Mouse (Mus musculus) forebrain, embryonic 16.5 days (tissue): ENCODE results near the gene Elobl. TPM values are rescaled to one million over a fixed set of nuclear protein-coding genes. Genes with fewer than 3 reads are reported as not detected.
"Not testable (repeated sequence)": the region's sequence is repeated elsewhere in the genome, so short reads cannot be mapped to it uniquely, and the experiment has no call there.

Experiments
- ATAC-seq: fragments of 200-750 bp; cut with Nextera tagmentation; 2 replicates; pipeline ENCODE4 v1.8.0; 2017; ENCODE audit warnings: mild to moderate bottlenecking, moderate library complexity
- H3K27ac ChIP-seq: fragments of 300-500 bp; sonication (generic); 2 replicates; pipeline ENCODE4 v1.5.1; 2014; ENCODE audit warnings: low read length, control low read depth
- H3K27me3 ChIP-seq: fragments of 300-500 bp; sonication (generic); replicated peaks from 2 replicates; pipeline ENCODE4 v1.6.1; 2014; ENCODE audit warnings: low read length; ENCODE audit not compliant: control insufficient read depth, insufficient read depth
- H3K36me3 ChIP-seq: fragments of 300-500 bp; sonication (generic); 2 replicates; pipeline ENCODE4 v1.6.1; 2014; ENCODE audit not compliant: control insufficient read depth, insufficient read depth
- H3K4me1 ChIP-seq: fragments of 300-500 bp; sonication (generic); replicated peaks from 2 replicates; pipeline ENCODE4 v1.6.1; 2014; ENCODE audit warnings: low read length; ENCODE audit not compliant: control insufficient read depth, insufficient read depth
- H3K4me2 ChIP-seq: fragments of 300-500 bp; sonication (generic); 2 replicates; pipeline ENCODE4 v1.6.1; 2014; ENCODE audit warnings: mild to moderate bottlenecking, low read length, control low read depth
- H3K4me3 ChIP-seq: fragments of 300-500 bp; sonication (generic); replicated peaks from 2 replicates; pipeline ENCODE4 v1.5.1; 2014; ENCODE audit warnings: mild to moderate bottlenecking, low read length, control low read depth
- H3K9ac ChIP-seq: fragments of 300-500 bp; sonication (generic); replicated peaks from 2 replicates; pipeline ENCODE4 v1.6.1; 2014; ENCODE audit warnings: low read depth, low read length, control low read depth
- H3K9me3 ChIP-seq: fragments of 300-500 bp; sonication (generic); 2 replicates; pipeline ENCODE4 v1.6.1; 2016; ENCODE audit warnings: low read length; ENCODE audit not compliant: control insufficient read depth
- WGBS: fragments of 180-500 bp; shearing (Covaris S2); extraction: QIAGEN DNeasy Blood & Tissue Kit; methylation state at CpG from one replicate; pipeline ENCODE4 v1.1.7; 2014; 5-methylcytosine and 5-hydroxymethylcytosine counted together
- polyA plus RNA-seq: library from polyadenylated mRNA; unstranded; fragments of >200 nt; fragmentation: Nextera tagmentation; extraction: Ambion mirVana; gene quantifications from 2 replicates; pipeline ENCODE4 v1.2.1, GENCODE M21; 2015

Gene Elobl
- polyA plus RNA-seq, 1 experiment from 2014 or later = not detected

DNA sequence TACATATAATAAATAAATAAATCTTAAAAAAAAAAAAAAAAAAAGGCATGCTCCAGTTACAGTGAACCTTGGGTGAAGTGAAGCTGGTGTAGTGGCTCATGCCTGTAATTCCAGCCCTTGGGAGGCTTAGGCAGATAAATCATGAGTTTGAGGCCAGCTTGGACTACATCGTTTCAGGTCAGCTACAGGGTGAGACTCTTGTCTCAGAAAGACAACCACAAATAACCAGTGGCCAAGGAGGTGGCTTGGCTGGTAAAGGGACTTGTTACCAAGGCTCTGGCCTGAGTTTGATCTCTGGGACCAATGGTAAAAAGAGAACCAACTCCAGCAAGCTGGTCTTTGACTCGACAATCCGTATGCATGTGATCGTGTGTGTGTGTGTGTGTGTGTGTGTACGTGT lies 35.3 kb upstream of the Elobl start:
- peaks cover 18% of the 10 kb centered on the region for H3K27me3 ChIP-seq
- no peak overlapping the region for H3K27ac ChIP-seq
- H3K9ac ChIP-seq = no peak overlapping the region
- no peak overlapping the region for H3K4me3 ChIP-seq
- WGBS = 93% methylated on average over 5 of the region's 5 CpGs
- 0 out of 2 replicates have a peak, but pooled peaks cover 8% of the 10 kb centered on the region for H3K4me1 ChIP-seq
- no peak for ATAC-seq
- H3K4me2 ChIP-seq = no peak overlapping the region
- no peaks in the 10 kb centered on the region for H3K9me3 ChIP-seq
- no peaks in the 10 kb centered on the region for H3K36me3 ChIP-seq

DNA sequence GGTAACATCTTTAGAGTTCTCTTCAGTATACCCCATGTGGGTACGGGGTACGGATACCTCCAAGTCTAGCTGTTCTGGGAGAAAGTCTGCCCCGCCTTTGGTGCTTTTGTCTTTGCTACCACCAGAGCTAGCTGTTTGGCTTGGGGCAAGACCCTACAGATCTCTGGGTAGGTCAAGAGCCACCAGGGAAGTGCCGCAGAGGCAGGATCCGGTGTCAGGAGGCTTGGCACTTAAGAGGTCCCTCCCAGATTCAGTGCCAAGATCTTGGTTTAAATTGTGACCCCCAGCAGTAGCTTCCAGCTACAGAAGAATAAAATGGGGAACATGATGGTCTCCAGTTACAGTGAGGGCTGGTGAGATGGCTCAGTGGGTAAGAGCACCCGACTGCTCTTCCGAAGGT lies 34.8 kb upstream of the Elobl start:
- H3K4me3 ChIP-seq = no peak overlapping the region
- WGBS = 93% methylated on average over 7 of the region's 7 CpGs
- no peak overlapping the region for H3K4me2 ChIP-seq
- ATAC-seq = no peak
- H3K9ac ChIP-seq = no peak overlapping the region
- H3K4me1 ChIP-seq = 0 out of 2 replicates have a peak, but pooled peaks cover 8% of the 10 kb centered on the region
- H3K27ac ChIP-seq = no peak overlapping the region
- no peaks in the 10 kb centered on the region for H3K9me3 ChIP-seq
- H3K36me3 ChIP-seq = no peaks in the 10 kb centered on the region
- peaks cover 18% of the 10 kb centered on the region for H3K27me3 ChIP-seq

DNA sequence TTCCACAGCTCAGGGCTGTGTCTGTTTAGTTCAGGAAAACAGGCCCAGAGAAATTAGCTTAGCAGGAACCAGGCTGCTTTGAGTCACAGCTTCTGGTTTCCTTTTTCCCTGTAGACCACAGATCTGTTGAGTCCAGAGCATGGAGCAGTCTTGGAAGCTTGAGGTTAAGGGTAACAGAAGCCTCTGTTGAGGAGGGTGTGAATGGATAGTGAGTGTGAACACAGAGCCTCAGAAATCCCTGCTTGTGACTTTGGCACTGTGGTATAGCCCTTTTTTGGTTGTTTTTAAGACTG lies 33.7 kb upstream of the Elobl start:
- H3K4me2 ChIP-seq = no peak overlapping the region
- H3K9ac ChIP-seq = no peak overlapping the region
- no peak overlapping the region for H3K4me3 ChIP-seq
- peaks cover 18% of the 10 kb centered on the region for H3K27me3 ChIP-seq
- no peak for ATAC-seq
- no peaks in the 10 kb centered on the region for H3K9me3 ChIP-seq
- no peak overlapping the region for H3K27ac ChIP-seq
- 0 out of 2 replicates have a peak, but pooled peaks cover 8% of the 10 kb centered on the region for H3K4me1 ChIP-seq
- H3K36me3 ChIP-seq = no peaks in the 10 kb centered on the region

DNA sequence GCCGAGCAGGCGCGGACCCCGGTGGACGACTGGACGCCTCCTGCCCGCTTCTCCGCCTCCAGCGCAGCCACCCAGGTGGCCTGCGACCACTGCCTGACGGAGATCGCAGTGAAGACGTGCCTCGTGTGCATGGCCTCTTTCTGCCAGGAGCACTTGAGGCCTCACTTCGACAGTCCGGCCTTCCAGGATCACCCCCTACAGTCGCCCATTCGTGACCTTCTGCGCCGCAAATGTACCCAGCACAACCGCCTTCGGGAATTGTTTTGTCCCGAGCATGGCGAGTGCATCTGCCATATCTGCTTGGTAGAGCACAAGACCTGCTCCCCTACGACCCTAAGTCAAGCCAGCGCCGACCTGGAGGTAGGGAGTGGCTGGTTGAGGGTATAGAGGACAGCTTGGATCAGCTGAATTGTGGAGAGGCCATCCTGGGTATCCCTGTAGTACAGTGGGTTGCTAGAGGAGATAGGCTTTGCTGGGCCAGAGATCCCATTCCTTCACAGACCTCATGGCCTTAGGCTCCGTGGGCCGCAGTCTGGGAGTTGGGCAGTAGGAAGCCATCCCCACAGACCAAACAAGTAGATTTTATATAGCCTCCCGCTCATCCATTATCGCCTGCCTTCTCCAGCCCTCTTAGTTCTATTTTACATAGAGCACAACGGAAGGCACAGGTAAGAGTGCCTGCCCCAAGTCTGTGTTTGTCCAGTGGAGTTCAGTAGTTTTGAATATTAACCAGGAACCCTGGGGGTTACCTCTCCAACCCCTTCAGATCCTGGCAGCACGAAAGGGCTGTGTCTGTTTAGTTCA lies 33.2 kb upstream of the Elobl start:
- H3K36me3 ChIP-seq = no peaks in the 10 kb centered on the region
- peak overlapping the region; percentile 47 for H3K4me2 ChIP-seq
- 0 out of 2 replicates have a peak, but pooled peaks cover 8% of the 10 kb centered on the region for H3K4me1 ChIP-seq
- peak overlapping the region; percentile 45 for H3K4me3 ChIP-seq
- no peaks in the 10 kb centered on the region for H3K9me3 ChIP-seq
- peak overlapping the region; percentile 48 for H3K9ac ChIP-seq
- no peak for ATAC-seq
- peaks cover 18% of the 10 kb centered on the region for H3K27me3 ChIP-seq
- WGBS = 29% methylated on average over 33 of the region's 33 CpGs
- H3K27ac ChIP-seq = no peak overlapping the region

DNA sequence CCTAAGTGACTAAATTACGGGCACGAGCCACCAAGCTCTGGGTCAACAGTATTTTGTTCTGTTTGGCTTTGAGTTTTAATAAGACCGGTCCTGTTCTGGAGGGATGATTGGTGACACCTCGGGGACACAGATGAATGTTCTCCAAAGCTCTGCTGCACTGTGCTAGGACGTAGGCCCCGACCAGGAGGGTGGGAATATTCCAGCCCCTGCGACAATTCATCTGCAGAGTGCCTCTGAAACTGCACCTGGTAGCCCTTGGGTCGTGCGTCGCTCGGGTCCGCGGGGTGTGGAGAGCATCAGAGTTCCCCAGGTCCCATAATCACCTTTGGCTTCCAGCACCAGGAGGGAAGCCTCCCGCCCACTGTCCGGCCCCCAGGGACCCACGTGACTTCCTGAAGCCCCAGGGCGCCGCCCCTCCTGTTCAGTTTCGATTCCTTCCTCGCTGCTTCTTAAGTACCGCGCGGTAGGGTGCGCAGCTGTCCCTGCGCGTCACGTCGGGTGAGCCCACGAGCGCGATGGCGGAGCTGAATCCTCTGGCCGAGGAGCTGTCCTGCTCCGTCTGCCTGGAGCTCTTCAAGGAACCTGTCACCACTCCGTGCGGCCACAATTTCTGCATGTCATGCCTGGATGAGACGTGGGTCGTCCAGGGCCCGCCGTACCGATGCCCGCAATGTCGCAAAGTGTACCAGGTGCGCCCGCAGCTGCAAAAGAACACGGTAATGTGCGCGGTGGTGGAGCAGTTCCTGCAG lies 32.4 kb upstream of the Elobl start, which contains the start of gene Trim25:
TSS of gene Trim25 (plus strand) at position 403 of the 749 bp plus-strand sequence.
- Histone ChIP-seq H3K4me3 (peak within 1 kb of the TSS; percentile 45), H3K36me3 (no peaks in the 10 kb centered on the region), H3K9ac (peak within 1 kb of the TSS; percentile 48), H3K4me1 (0 out of 2 replicates have a peak, but pooled peaks cover 8% of the 10 kb centered on the region), H3K4me2 (peak within 1 kb of the TSS; percentile 47), H3K27ac (no peak within 1 kb of the TSS), H3K27me3 (peaks cover 18% of the 10 kb centered on the region), H3K9me3 (no peaks in the 10 kb centered on the region)
- ATAC-seq = peak; percentile 68
- WGBS = 3% methylated on average over 48 of the region's 48 CpGs

DNA sequence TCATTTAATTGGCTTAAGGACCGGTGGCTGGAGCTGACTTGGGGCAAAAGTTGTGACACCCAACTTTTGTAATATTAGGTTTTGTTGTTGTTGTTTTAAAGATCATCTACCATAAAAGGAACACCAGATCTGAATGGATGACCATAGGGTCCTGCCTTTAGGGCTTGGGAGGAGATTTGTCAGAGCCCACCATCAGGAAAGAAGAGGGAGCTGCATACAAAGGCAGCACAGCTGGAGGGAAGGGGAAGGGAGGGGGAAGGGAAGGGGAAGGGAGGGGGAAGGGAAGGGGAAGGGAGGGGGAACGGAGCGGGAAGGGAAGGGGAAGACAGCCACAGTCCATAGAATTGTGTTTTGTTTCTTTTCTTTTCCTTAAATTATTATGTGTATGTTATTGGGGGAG lies 31.7 kb upstream of the Elobl start:
- ATAC-seq = no peak
- Histone ChIP-seq H3K27ac (no peak overlapping the region), H3K27me3 (peaks cover 18% of the 10 kb centered on the region), H3K9me3 (no peaks in the 10 kb centered on the region), H3K4me3 (no peak overlapping the region), H3K9ac (no peak overlapping the region), H3K36me3 (no peaks in the 10 kb centered on the region), H3K4me2 (no peak overlapping the region), H3K4me1 (0 out of 2 replicates have a peak, but pooled peaks cover 8% of the 10 kb centered on the region)
- 10% methylated on average over 3 of the region's 3 CpGs for WGBS

DNA sequence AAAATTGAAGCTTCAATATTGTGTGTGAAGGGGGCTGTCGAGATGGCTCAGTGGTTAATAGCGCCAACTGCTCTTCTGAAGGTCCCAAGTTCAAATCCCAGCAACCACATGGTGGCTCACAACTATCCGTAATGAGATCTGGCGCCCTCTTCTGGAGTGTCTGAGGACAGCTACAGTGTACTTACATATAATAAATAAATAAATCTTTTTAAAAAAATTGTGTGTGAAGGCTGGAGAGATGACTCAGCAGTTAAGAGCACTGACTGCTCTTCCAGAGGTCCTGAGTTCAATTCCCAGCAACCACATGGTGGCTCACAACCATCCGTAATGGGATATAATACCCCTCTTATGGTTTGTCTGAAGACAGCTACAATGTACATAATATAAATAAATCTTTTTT lies 30.6 kb upstream of the Elobl start:
- H3K27ac ChIP-seq, H3K9me3 ChIP-seq, H3K4me2 ChIP-seq, ATAC-seq, H3K36me3 ChIP-seq, H3K4me1 ChIP-seq, H3K9ac ChIP-seq, H3K4me3 ChIP-seq: not testable (repeated sequence)
- peaks cover 18% of the 10 kb centered on the region for H3K27me3 ChIP-seq
- WGBS = 90% methylated on average over 5 of the region's 5 CpGs

DNA sequence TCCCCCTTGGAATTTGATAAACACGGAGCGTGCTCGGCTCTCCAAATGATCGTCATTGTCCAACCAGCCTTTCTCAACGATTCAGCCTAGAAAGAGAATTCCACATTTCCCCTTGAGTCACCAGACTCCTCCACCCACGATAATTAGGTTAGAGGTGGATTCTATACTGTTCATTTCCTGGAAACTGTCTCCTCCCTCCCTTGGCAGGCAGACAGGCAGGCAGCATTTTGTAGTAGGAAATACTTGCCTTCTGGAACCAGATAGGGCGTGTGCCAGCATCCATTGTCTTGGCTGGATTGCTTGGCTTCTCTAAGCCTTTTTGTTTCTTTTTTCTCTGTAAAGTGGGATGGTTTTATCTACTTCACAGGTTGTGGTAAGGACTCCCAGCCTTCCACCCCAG lies 29.7 kb upstream of the Elobl start:
- H3K9ac ChIP-seq = no peak overlapping the region
- no peak overlapping the region for H3K27ac ChIP-seq
- H3K36me3 ChIP-seq = peaks cover under 1% of the 10 kb centered on the region; the same call in 1 of the 2 replicates
- H3K27me3 ChIP-seq = peaks cover 18% of the 10 kb centered on the region
- no peak overlapping the region for H3K4me3 ChIP-seq
- 0 out of 2 replicates have a peak, but pooled peaks cover 6% of the 10 kb centered on the region for H3K4me1 ChIP-seq
- H3K9me3 ChIP-seq = no peaks in the 10 kb centered on the region
- ATAC-seq = no peak
- 78% methylated on average over 7 of the region's 7 CpGs for WGBS
- H3K4me2 ChIP-seq = no peak overlapping the region

DNA sequence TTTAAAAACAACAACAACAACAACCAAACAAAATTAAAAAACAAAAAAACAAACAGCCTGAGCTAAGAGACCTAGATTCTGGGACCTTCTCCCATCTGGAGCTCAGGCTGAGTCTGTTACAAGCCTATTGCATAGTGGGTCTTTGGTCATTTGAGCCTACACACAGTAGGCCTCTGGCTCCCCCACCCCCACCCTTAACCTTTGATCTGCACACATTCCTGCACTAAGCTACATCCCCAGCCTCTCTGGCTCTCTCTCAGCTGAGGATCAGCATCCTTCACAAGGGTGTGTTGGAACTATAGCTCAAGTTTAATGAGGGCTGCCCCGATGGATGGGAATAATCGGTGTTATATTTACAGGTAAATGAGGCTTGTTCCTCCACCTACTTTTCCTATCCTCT lies 28.9 kb upstream of the Elobl start:
- no peak for ATAC-seq
- H3K4me1 ChIP-seq = 0 out of 2 replicates have a peak, but pooled peaks cover 6% of the 10 kb centered on the region
- no peak overlapping the region for H3K4me3 ChIP-seq
- H3K9ac ChIP-seq = no peak overlapping the region
- WGBS = 95% methylated on average over 2 of the region's 2 CpGs
- no peak overlapping the region for H3K27ac ChIP-seq
- no peak overlapping the region for H3K4me2 ChIP-seq
- peaks cover 8% of the 10 kb centered on the region; the same call in 1 of the 2 replicates for H3K36me3 ChIP-seq
- H3K9me3 ChIP-seq = no peaks in the 10 kb centered on the region
- H3K27me3 ChIP-seq = peaks cover 18% of the 10 kb centered on the region
